Mouse (Mus musculus) monocyte, adult 2 months (primary cell): ENCODE data around the gene Pld5.
"Not testable (repeated sequence)": the region's sequence is repeated elsewhere in the genome, so short reads cannot be mapped to it uniquely, and the experiment has no call there.

Experiments
- DNase-seq, 2 experiments: peaks; one replicate each; pipeline ENCODE4 v3.0.0; 2022; ENCODE audit warnings: low spot score in 2 of 2, low read depth in 1 of 2

Gene Pld5

DNA sequence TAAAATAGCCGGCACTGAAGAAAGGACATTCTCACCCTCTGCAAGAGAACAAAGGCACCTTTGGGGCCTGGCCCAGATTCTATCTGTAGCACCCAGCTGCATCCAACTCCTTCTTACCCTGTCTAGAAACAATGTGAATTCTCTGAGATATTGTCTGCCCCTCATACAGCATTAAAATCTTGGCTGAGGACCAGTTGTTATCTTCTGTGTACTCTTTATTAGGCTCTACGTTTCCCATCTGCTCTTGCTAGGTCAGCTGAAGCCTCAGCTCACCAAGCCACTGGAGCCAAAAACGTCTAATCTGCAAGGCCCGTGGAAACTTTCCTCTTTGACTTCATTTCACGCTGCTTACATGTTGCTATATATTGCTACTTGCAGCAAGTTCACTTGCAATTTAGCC, 228.1 kb downstream of the Pld5 start:
- DNase-seq: no peak

DNA sequence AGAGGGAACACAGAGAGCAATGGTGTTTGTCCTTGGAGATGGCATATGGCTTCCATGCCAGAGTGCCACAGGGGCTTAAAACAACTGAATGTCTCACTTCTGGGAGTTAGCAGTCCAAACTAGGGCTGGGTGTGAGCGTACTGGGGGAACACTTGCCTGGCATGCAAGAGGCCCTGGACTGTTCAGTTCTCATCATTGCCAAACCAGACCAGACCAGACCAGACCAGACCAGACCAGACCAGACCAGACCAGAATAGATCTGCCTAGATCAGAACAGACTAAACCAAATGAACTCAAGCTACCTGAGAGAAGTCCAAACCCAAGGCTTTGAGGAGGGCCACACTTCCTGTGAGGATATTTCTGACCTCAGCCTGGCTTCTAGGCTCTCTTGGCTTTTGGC, 228.7 kb downstream of the Pld5 start:
- DNase-seq: no peak

DNA sequence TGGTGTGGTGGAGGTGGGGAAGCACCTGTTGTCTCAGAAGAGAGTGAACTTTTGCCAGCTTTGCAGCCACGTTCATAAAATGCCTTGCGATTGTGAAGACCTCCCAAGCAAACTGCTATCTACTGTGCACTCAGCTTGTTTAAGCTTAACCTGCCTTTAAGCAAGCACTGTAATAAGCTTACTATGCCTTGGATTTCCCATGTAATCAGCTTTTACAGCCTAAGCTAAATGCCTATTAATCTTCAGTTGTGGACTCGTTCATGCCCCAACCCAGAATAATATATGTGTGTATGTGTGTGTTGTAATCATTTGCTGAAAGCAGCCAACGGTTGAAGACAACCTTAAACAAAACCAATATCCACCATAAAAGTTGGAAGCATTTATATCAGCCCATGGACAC, 232.1 kb downstream of the Pld5 start:
- no peak for DNase-seq

DNA sequence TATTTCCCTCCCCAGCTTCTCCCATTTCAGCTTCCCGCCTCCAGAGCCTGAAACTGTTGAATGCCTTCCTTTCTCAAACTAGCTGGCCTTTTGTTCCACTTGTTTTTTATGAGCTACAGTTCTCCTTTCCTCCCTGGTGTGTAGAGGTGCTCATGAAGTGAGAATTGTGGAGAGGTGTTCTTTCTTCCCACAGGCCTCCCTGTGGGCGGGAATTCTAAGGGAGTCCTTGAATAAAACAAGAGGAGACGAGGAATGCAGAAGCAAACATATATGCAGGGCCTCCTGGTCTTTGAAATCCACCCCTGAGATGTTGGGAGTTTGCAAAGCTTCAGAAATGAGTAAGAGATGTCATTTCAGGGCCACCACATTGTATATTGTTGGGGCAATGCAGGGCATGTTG, 235.2 kb downstream of the Pld5 start:
- no peak for DNase-seq

DNA sequence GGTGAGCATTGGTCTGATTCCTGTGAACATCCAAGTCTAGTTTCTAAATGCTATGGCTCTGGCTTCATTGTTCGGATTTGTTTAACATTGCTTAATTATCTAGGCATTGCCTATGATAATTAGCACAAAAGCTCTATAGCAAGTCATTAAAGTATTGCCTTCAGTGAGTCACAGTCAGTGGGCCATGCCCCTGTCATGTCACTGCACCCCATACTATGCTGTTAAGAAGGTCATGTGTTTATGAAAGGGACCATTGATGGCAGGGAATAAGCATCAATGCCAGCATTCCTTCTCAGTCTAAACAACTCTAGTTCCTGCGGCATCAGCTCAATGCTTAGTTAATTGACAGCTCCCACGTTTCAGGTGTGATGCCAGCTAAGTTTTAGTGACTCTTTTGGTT, 239.1 kb downstream of the Pld5 start:
- no peak for DNase-seq

DNA sequence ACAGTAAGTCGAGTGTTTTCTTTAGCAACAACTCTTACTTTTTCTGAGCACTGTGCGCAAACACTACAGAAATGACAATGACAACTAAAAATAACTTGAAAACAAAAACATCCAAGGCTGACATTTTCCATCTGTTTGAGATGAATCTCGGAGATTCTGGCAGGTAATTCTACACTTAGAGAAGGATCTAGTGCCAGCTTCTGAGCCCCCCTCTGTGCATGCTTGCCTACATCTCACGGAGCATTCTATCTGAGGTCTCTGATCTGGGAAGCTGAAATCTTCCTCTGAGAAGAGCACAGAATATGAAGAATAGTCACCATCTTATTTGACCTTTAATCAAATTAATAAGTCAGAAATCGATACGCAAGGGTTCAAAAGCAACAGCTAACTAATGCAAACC, 240.4 kb downstream of the Pld5 start:
- DNase-seq: no peak

DNA sequence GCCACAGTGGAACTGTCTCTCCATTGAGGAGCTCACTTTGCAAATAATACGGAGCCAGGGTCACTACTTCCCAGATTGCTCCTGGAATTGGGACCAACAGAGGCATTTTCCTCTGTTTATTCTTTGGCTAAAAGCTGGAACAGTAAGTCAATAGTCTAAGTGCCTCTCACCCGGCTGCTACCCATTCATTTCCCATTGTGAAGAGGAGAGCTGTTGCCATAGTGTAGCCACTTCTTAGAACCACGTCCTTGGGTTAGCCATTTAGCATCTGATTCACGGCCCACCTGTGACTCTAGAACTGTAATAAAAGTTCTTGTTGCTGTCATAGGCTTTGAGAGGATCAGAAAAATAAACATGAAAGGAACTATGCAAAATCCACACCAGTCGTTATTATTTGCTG, 241.4 kb downstream of the Pld5 start:
- DNase-seq: no peak

DNA sequence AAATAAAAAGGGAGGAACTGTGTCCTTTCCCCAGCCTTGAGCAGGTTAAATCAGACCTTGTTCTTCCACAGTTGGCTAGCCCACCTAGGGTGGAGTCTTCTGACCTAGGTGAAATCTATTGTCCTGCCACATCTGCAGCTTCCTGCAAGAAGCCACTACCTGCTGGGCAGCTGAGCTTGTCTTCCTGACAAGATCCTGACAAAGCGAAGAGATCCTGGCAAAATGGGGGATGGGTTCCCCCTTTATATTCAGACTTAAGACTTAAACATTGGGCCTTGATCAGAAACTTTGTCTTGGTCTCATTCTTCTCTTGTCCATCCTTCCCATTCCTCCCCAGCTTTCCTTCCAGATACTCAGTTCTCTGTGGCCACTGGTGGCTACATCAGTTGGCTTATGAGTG, 246.0 kb downstream of the Pld5 start:
- DNase-seq: no peak

DNA sequence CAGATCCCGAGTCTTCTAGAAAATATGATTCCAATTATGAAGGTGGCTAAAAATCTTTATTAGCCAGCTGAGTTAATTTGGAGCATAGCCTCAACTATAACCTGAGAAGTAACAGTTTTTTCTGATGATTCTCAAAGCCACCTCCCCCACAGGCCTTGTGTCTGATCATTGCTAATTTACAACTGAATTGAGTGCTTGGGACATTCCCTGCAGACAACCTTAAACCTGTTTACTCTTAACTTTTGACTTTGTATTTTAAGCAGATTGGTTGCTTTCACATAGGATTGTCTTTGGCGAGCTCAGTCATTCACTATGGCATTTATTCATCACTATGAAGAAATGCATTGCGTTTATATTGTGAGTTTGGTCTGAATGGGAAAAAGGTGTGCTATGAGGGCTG, 246.7 kb downstream of the Pld5 start:
- no peak for DNase-seq

DNA sequence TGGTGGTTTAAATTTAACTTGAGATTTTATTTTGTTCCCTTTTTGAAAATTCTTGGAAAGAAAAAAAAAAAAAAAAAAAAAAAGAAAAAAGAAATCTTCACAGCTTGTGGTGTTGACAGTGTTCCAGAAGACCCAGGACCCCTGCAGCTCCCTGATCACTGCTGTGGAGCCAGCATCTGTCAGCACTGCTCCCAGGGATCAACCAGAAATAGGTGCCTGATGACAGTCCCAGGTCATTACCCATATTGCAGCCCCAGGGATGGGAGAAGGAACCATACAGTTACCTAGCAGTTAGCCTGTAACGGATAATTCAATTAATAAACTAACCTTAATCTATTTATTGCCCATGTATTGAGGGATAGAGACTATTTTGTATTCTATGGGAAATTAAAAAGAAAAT, 250.6 kb downstream of the Pld5 start:
- DNase-seq: no peak

DNA sequence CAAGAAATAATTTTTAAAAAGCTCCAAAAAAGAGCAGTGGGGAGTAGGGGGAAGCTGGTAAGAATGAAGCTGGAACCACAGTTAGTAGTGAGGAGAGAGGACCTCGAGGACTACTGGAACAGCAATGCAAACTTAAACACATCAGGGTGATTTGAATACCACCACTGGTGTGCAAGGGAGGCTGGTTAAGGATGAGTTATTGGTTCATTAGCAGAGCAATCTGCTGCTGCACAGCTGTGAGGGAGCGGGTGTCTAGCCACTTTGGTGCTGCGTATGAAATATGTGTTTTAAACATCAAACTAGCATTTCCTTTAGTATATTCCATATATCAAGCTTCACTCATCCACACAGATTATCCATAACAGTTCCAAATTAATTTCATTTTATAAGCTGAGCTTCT, 256.6 kb downstream of the Pld5 start:
- no peak for DNase-seq

DNA sequence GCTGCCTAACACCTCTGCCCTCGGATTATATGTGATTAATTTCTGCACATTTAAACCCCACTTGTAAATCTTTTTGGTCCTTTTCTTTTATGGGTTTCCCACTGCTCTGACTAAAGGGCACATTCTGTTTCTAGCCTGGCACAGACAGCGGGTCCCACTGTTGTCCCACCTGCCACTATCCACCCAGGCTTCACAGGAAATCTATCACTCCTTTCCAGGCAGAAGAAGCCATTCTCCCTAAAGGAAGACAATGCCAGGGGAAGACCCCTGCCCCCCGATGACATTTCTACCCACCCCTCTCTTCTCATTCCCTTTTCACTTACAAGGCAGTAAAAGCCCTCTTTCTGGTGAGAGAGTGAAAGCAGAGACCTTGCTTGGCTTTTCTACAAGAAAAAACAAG, 259.0 kb downstream of the Pld5 start:
- DNase-seq: no peak

DNA sequence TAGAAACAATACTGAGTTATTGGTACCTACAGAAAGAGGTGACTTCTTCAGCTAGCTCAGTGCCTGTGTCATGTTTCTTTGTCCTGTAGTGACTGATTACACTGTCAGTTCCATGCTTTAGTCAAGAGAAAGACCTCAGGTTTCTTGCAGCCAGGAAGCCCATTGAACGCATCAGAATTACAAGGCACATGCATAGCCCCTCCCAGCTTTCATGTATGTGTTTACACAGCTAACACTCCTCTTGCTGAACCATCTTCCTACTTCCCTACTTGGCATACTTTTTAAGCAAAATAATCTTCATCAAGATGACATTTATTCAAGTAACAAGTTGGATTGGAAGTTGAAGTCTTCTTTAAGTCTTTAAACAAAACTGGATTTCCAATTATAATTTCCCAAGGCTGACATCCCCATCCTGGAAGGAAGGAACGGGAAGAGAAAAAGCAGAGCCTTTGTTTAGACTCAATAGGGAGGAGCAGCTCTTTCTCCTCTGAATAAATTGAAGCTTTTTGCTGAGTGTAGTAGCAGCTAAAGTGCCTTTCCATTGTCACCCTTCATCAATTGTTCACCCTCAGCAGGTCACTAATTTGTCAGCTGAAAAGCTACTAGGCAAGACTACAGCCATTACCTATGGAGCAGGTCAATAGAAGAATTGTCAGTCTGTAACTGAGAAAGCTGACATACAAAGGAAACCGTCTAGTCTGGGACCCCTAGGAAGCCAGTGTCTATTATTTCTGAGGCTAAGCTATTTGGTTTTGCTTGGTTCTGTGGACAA, 261.4 kb downstream of the Pld5 start:
- no peak for DNase-seq

DNA sequence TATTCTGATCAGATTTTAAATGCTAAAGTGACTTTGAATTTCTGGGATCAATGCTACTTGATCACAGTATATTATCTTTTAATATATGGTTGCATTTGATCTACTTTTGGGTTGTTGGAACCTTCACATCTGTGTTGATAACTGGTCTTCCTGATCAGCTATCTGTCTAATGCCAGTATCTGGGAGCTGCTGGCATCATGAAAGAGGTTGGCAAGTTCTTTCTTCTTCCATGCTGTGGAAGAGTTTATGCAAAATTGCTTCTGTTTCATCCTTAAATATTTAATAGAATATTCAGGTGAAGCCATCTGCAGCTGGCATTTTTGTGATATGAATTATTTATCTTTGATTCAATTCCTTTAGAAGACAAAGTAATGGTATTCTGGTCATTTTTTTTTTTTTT, 263.6 kb downstream of the Pld5 start:
- no peak for DNase-seq

DNA sequence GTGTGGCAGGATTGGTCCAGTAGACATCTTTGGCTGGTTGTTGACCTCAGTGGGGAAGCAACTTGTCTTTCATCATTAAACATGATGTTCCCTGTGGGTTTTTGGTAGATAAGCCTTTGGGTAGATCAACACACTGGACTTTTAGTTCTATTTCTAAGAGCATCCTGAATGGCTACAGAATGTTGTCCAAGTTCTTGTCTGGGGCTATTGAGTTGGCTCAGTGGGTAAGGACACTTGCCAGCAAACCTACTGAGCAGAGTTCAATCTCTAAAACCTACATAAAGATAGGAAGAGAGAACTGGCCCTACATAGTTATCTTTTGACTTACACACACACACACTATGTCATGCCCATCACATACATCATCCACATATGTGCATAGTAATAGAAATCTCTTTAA, 264.0 kb downstream of the Pld5 start:
- no peak for DNase-seq

DNA sequence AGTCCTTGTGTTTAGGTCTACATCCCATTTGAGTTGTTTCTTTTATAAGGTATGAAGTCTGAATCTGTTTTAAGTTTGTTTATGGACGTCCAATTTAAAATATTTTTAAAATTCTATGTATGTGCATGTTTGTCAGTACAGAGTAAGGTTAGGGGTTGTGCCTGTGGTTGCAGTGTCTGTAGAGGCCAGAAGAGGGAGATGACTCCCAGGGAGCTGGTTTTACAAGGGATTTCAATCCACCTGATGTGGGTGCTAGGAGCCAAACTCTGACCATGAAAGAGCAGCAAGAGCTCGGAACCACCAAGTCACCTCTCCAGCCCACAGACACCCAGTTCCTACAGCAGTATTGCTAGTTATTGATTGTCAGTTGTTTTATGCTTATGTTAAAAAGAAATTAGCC, 266.7 kb downstream of the Pld5 start:
- DNase-seq: no peak

DNA sequence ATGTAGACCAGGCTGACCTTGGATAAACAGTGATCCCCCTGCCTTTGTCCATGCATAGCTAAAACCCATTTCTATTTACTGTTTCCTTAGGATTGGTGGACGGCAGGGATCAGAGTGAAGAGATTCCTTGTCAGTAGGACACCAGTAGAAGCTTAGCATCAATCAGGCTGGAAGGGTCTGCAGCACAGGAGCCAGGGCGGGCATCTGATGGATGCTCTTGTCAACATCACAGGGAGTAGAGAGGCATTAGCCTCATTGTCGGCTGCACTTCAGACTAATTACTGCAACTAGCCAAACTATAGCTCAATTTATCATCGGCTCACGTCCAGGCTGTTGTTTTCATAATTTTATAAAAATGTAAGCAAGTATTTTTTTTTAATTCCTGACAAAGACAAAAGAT, 274.5 kb downstream of the Pld5 start:
- no peak for DNase-seq

DNA sequence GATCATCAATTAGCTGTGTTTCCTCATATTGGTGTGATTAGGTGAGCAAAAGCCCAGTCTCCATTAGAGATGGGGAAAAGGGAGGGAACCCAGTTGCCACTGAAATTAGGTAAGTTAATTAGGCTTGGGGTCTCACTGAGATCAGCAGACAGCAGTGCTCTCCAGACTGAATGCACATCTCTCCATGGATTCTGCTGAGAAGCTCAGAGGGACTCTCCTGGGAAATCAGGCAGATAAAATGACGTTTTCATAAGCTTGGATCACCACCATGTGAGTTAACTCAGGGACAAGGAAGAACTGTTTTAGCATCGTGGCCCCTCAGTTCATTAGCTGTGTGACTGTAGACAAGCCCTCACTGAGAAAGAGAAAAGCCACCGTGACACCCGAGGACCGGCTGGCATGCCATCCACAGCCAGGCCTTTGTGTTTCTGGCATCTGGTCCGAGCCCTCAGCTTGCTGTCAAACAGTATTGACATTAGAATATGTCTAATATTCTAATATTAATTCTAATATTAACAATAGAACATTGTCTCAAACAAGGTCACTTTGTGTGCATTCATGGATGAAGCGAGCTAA, 277.9 kb downstream of the Pld5 start:
- DNase-seq: no peak

DNA sequence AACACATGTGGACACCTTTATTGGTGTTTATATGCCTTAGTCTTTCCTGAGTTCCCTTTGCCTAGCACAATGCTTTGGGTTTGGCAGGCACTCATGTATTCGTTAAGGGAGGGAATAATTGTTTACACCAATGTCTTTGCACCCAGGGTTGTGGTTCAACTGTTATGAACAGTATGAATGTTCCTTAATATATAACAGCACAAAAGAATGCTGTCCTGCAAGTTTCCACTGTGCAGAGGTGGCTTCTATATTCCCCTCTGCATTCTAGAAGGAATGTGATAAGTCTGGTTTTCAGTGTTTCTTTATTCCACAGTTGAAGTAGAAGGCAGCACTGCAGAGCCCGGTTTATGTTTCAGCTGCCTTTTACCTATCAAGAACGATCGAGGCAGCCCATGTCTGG, 286.2 kb downstream of the Pld5 start:
- DNase-seq: no peak

DNA sequence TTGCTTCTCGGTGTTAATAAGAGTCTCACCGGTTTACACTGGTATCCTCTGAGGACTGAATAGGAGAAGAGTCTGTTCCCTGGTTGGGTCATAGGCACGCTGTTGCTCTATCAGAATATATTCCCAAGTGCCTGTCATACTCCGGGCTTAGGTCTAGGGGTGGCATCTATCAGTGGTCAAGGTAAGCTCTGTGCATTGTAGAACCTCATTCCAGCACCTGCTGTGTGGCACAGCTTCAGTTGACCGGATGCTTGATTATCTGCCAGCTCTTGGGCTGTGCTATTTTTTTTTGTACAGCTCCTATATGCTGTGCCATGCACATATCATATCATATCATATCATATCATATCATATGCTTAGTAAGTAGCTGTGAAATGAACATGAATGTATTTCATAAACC, 286.7 kb downstream of the Pld5 start:
- no peak for DNase-seq

DNA sequence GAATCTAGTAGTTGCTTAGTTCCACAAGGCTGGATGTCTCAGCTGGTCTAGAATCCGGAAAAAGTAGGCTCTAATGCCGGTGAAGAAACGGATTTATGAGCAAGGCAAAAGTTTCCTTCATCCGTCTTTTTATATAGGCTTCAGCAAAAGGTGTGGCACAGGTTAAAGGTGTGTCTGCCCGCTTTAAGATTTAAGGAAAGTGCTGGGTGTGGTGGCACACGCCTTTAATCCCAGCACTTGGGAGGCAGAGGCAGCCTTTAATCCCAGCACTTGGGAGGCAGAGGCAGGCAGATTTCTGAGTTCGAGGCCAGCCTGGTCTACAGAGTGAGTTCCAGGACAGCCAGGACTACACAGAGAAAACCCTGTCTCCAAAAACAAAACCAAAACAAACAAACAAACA, 296.1 kb downstream of the Pld5 start, which contains the start of gene Rbm8a2:
Gene Rbm8a2, minus strand, starts transcription at position 101 of the 400 bp plus-strand sequence.
- DNase-seq: not testable (repeated sequence)

DNA sequence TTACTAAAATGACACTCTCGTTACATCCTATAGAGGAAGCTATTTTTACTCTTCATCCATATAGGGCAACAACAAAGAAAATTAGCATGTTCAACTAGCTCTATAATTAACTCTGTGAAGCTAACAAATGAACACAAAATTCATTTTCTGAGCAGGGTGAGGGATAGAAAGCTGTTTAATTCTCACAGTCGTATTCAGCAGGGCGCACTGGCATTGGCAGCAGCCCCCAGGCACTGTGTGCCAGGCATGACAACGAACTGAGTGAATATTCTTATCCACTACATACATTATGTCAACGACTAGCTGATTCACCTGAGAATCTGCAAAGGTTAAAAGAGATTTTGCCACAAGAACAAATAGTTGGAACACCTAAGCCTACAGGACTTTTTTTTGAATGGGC, 304.4 kb downstream of the Pld5 start:
- DNase-seq: no peak
